Mouse (Mus musculus) hindbrain, embryonic 14.5 days (tissue): ENCODE measurements around the gene Pwp1. TPM values are rescaled to one million over a fixed set of nuclear protein-coding genes. Genes with fewer than 3 reads are reported as not detected.

Experiments
- ATAC-seq: fragments of 200-750 bp; cut with Nextera tagmentation; 2 replicates; pipeline ENCODE4 v1.8.0; 2017; ENCODE audit warnings: moderate number of reproducible peaks, mild to moderate bottlenecking, moderate TSS enrichment, moderate library complexity; ENCODE audit not compliant: low FRiP score
- DNase-seq: peaks from one replicate; pipeline ENCODE4 v3.0.0-alpha.2; 2015; ENCODE audit warnings: low spot score
- H3K27ac ChIP-seq: fragments of 300-500 bp; sonication (generic); 2 replicates; pipeline ENCODE4 v1.5.1; 2014; ENCODE audit warnings: mild to moderate bottlenecking, moderate library complexity
- H3K27me3 ChIP-seq: fragments of 300-500 bp; sonication (generic); 2 replicates; pipeline ENCODE4 v1.6.1; 2014; ENCODE audit warnings: mild to moderate bottlenecking, low read length, mixed read lengths; ENCODE audit not compliant: control insufficient read depth, insufficient read depth
- H3K36me3 ChIP-seq: fragments of 300-500 bp; sonication (generic); replicated peaks from 2 replicates; pipeline ENCODE4 v1.6.1; 2014; ENCODE audit not compliant: control insufficient read depth, insufficient read depth
- H3K4me1 ChIP-seq: fragments of 300-500 bp; sonication (generic); replicated peaks from 2 replicates; pipeline ENCODE4 v1.6.1; 2014; ENCODE audit warnings: antibody characterized with exemption, low read length, mixed read lengths; ENCODE audit not compliant: control insufficient read depth, insufficient read depth
- H3K4me2 ChIP-seq: fragments of 300-500 bp; sonication (generic); replicated peaks from 2 replicates; pipeline ENCODE4 v1.6.1; 2014; ENCODE audit warnings: mild to moderate bottlenecking, moderate library complexity
- H3K4me3 ChIP-seq: fragments of 300-500 bp; sonication (generic); replicated peaks from 2 replicates; pipeline ENCODE4 v1.5.1; 2014; ENCODE audit warnings: mild to moderate bottlenecking, low read length
- H3K9ac ChIP-seq: fragments of 300-500 bp; sonication (generic); 2 replicates; pipeline ENCODE4 v1.6.1; 2014
- H3K9me3 ChIP-seq: fragments of 300-500 bp; sonication (generic); 2 replicates; pipeline ENCODE4 v1.6.1; 2016; ENCODE audit warnings: low read length; ENCODE audit not compliant: control insufficient read depth
- WGBS: fragments of 180-500 bp; shearing (Covaris S2); extraction: QIAGEN DNeasy Blood & Tissue Kit; methylation state at CpG from one replicate; pipeline ENCODE4 v1.1.7; 2014; 5-methylcytosine and 5-hydroxymethylcytosine counted together
- polyA plus RNA-seq: library from polyadenylated mRNA; unstranded; fragments of >200 nt; fragmentation: Nextera tagmentation; extraction: Ambion mirVana; gene quantifications from 2 replicates; pipeline ENCODE4 v1.2.1, GENCODE M21; 2014

Pwp1 gene
- polyA plus RNA-seq, 1 experiment from 2014 or later, result 68.3 TPM

DNA sequence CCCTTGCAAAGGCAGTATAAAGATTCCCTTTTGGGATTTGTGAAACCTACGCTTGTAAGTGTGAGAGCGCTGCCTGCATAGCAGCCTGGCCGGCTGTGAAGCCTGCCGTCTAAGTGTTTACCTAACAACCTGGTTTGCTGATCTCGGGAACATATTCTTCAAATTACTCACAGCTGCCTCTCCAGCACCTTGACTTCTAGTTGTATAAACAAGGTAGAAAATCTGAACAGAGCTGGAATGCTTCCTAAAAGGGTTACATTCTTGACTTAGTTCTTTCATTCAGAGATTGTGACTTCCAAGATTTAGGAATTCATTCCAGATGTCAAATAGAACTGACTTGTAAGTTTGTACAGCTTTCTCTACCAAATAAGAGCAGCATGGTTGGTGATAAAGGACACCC, 46.5 kb downstream of the Pwp1 start:
- Histone ChIP-seq H3K27ac (no peak overlapping the region), H3K4me3 (no peak overlapping the region), H3K4me1 (peaks cover 14% of the 10 kb centered on the region), H3K36me3 (peaks cover 66% of the 10 kb centered on the region), H3K4me2 (no peak overlapping the region), H3K9ac (no peak overlapping the region), H3K9me3 (no peaks in the 10 kb centered on the region), H3K27me3 (no peaks in the 10 kb centered on the region)
- WGBS, result 89% methylated on average over 5 of the region's 5 CpGs
- no peak for ATAC-seq
- DNase-seq, result no peak

DNA sequence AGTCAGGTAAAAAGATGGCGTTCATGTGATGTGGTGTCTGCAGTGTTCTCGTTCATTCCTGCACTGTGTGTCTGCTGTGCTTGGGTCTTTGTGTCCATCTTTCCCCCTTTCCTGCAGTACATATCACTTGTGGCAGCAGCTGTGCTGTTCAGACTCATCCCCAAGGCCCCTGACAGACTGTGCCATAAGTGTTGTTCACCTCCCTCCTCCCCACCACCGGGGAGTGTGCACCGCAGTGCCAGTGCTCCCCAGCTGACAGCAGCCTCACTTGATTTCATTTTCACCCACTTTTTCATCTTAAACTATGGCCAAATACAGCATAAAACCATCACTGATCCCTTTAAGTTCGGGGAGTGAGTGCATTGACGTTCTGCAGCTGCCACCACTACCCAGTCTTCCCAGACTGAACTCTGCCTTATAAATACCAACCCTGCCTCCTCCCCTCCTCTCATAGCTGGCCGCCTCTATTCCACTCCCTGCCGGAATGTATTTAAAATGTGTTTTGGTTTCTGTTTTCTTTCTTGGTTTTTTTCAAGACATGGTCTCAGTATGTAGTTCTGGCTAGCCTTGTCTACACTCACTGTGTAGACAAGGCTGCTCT, 50.7 kb downstream of the Pwp1 start:
- no peaks in the 10 kb centered on the region for H3K27me3 ChIP-seq
- H3K9me3 ChIP-seq, result no peaks in the 10 kb centered on the region
- DNase-seq (no peak), ATAC-seq (no peak)
- H3K4me1 ChIP-seq, result no peaks in the 10 kb centered on the region
- H3K9ac ChIP-seq, result no peak overlapping the region
- 93% methylated on average over 8 of the region's 8 CpGs for WGBS
- peaks cover 98% of the 10 kb centered on the region for H3K36me3 ChIP-seq
- no peak overlapping the region for H3K4me2 ChIP-seq
- H3K27ac ChIP-seq, result no peak overlapping the region
- H3K4me3 ChIP-seq, result no peak overlapping the region

DNA sequence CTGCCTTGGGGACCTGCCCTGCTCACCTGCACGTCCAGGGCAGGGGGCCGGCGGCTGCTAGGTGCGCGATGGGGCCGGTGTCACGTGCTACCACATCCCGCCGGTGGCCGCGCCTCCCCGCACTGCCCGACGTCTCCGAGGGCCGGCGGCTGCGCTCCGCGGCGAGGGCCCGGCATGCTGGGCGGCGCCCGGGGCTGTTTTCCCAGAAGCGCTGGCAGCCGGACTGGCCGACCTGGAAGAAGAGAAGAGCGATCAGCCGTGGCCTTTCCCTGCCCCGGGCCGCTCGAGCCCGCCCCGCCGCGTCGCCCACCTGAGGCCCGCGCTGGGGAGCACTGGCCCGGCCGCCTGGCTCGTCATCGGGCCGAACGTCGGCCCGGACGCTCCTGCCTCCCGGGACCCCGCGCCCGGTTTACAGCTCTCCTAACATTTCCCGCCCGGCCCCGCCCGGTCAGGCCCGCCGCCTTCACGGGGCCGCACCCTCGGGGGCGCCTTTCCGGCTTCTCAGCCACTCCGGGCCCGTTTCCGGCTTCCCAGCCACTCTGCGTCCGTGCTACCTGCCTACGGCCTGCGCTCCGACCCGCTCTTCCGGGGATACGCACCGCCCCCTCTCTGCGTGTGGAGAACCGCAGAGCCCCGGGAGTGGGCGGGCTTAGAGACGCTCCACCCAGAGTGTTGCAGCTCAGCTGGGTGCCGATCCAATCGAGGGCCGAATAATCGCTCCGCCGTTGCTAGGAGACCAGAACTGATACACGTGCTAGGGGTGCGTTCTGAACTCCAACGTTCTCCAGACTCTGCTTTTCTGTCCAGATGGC, 87.4 kb downstream of the Pwp1 start, which contains the start of gene Prdm4:
Prdm4 (minus strand) TSS at position 645 of the 812 bp plus-strand sequence.
- Histone ChIP-seq H3K4me2 (peak within 1 kb of the TSS; percentile 85), H3K27me3 (no peaks in the 10 kb centered on the region), H3K4me3 (peak within 1 kb of the TSS; percentile 98), H3K9me3 (no peaks in the 10 kb centered on the region), H3K9ac (peak within 1 kb of the TSS; percentile 92), H3K4me1 (peaks cover 15% of the 10 kb centered on the region), H3K27ac (peak within 1 kb of the TSS; percentile 84), H3K36me3 (peaks cover 29% of the 10 kb centered on the region)
- ATAC-seq (peak; percentile 100), DNase-seq (peak; percentile 98)
- WGBS, result under 1% methylated on average over 73 of the region's 90 CpGs

DNA sequence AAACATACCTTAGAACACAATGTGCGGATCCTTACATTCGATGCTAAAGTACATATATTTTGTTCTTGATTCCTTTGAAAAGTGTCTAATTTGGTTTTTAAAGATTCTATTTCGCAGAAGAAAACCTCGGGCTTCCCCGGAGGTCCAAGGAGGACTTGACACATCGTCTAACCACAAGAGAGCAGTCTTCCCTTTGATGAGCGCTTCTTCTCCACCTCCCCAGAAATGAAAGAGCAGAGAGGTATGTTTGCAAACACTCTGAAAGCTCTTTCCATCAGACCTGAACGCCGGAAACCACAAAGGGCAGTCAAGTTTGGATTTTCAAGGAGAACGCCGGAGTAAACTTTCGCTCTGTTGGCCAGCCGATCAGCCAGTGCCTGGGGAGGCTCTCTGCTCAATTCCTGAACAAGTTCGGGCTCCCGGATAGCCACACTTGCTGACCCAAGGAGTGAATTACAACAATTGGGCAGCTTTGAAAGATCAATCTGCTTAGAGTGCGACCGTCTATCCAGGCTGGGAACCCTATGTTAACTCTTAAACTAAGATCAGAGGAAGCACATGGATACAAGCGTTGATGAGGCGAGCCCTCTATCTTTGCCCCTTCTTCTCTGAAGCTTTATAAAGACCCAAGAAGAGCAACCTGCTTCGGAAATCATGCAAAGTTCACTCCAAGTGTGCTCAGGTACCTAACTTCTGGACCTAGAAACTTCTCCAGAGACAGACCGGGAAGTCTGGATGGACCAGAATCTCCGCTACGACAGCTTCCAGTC, 98.6 kb downstream of the Pwp1 start, which contains the start of gene Ascl4:
Ascl4 (plus strand) TSS at position 6 of the 770 bp plus-strand sequence.
- peak within 1 kb of the TSS; percentile 92 for H3K4me2 ChIP-seq
- peaks cover 16% of the 10 kb centered on the region; the same call in 1 of the 2 replicates for H3K27me3 ChIP-seq
- WGBS, result 1% methylated on average over 23 of the region's 23 CpGs
- peak within 1 kb of the TSS; percentile 54 for H3K4me3 ChIP-seq
- peak within 1 kb of the TSS; percentile 63 for H3K9ac ChIP-seq
- no peak within 1 kb of the TSS for H3K27ac ChIP-seq
- H3K4me1 ChIP-seq, result peaks cover 13% of the 10 kb centered on the region
- H3K36me3 ChIP-seq, result no peaks in the 10 kb centered on the region
- no peaks in the 10 kb centered on the region for H3K9me3 ChIP-seq
- ATAC-seq, result 0 out of 2 replicates have a peak, but pooled peaks have one; percentile 7
- no peak for DNase-seq

GRCm38 (mm10) chr10:85928499-85929207, 99.4 kb downstream of the Pwp1 start:
- H3K27me3 ChIP-seq, result peaks cover 16% of the 10 kb centered on the region; the same call in 1 of the 2 replicates
- WGBS, result 1% methylated on average over 63 of the region's 63 CpGs
- H3K9ac ChIP-seq, result peak overlapping the region; percentile 63
- peak overlapping the region; percentile 54 for H3K4me3 ChIP-seq
- peak; percentile 94 for ATAC-seq
- no peaks in the 10 kb centered on the region for H3K9me3 ChIP-seq
- H3K27ac ChIP-seq, result no peak overlapping the region
- peaks cover 13% of the 10 kb centered on the region for H3K4me1 ChIP-seq
- peak overlapping the region; percentile 92 for H3K4me2 ChIP-seq
- H3K36me3 ChIP-seq, result no peaks in the 10 kb centered on the region
- DNase-seq, result peak; percentile 83

DNA sequence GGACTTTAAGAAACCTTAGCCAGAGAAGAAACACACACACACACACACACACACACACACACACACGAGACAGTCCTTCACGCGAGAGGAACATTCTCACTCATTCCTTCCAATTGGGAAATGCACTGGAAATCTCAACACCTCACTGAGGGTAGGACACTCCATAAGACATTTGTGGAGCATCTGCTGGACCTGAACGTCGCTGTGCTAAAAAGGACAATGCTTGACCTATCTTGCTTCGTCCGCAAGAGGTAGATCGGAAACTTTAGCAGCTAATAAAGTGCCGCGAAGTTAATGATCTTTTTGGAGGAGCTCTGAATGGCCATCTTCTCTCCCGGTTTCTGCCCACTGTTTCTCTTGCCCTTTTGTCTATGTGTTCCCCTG, 99.9 kb downstream of the Pwp1 start:
- no peaks in the 10 kb centered on the region for H3K36me3 ChIP-seq
- no peak for DNase-seq
- 42% methylated on average over 11 of the region's 11 CpGs for WGBS
- H3K4me2 ChIP-seq, result peak overlapping the region; percentile 92
- ATAC-seq, result no peak
- peaks cover 13% of the 10 kb centered on the region for H3K4me1 ChIP-seq
- H3K27ac ChIP-seq, result no peak overlapping the region
- peaks cover 16% of the 10 kb centered on the region; the same call in 1 of the 2 replicates for H3K27me3 ChIP-seq
- H3K9ac ChIP-seq, result peak overlapping the region; percentile 63
- H3K4me3 ChIP-seq, result peak overlapping the region; percentile 54
- no peaks in the 10 kb centered on the region for H3K9me3 ChIP-seq

GRCm38 (mm10) chr10:85929962-85930361, 100.7 kb downstream of the Pwp1 start:
- peaks cover 16% of the 10 kb centered on the region; the same call in 1 of the 2 replicates for H3K27me3 ChIP-seq
- 96% methylated on average over 11 of the region's 11 CpGs for WGBS
- DNase-seq, result no peak
- H3K4me1 ChIP-seq, result peaks cover 13% of the 10 kb centered on the region
- no peak overlapping the region for H3K9ac ChIP-seq
- no peak overlapping the region for H3K27ac ChIP-seq
- no peak for ATAC-seq
- no peak overlapping the region for H3K4me3 ChIP-seq
- H3K4me2 ChIP-seq, result no peak overlapping the region
- no peaks in the 10 kb centered on the region for H3K36me3 ChIP-seq
- H3K9me3 ChIP-seq, result no peaks in the 10 kb centered on the region

- Histone ChIP-seq H3K27me3 (no peaks in the 10 kb centered on the region), H3K9ac (no peak overlapping the region), H3K4me2 (no peak overlapping the region), H3K4me1 (no peaks in the 10 kb centered on the region), H3K4me3 (no peak overlapping the region), H3K36me3 (peaks cover 60% of the 10 kb centered on the region), H3K9me3 (no peaks in the 10 kb centered on the region), H3K27ac (no peak overlapping the region)
- ATAC-seq (no peak), DNase-seq (no peak)
- 95% methylated on average over 6 of the region's 6 CpGs for WGBS
Observed at GRCm38 (mm10) chr10:85936280-85936965, 107.1 kb downstream of the Pwp1 start.
